Mouse (Mus musculus): ENCODE data around the gene Spryd4. TPM values are rescaled to one million over a fixed set of nuclear protein-coding genes. Genes with fewer than 3 reads are reported as not detected.
"Not testable (repeated sequence)": the region's sequence is repeated elsewhere in the genome, so short reads cannot be mapped to it uniquely, and the experiment has no call there.

Spryd4 gene
- total RNA-seq, 2 experiments from 2014 or later = 1.4 to 6.7 TPM

GRCm38 (mm10) chr10:128192030-128192766, 19.4 kb downstream of the Spryd4 start:
- ATAC-seq (replicated peaks; ENCODE audit: low FRiP score, poor library complexity, severe bottlenecking) = not testable (repeated sequence)

- no peak for ATAC-seq (replicated peaks; ENCODE audit: low FRiP score, poor library complexity, severe bottlenecking)
Measured at GRCm38 (mm10) chr10:128191472-128191871, 20.1 kb downstream of the Spryd4 start.

GRCm38 (mm10) chr10:128188242-128188877, 23.2 kb downstream of the Spryd4 start:
- peak; percentile 72 for ATAC-seq (replicated peaks; ENCODE audit: low FRiP score, poor library complexity, severe bottlenecking)

DNA sequence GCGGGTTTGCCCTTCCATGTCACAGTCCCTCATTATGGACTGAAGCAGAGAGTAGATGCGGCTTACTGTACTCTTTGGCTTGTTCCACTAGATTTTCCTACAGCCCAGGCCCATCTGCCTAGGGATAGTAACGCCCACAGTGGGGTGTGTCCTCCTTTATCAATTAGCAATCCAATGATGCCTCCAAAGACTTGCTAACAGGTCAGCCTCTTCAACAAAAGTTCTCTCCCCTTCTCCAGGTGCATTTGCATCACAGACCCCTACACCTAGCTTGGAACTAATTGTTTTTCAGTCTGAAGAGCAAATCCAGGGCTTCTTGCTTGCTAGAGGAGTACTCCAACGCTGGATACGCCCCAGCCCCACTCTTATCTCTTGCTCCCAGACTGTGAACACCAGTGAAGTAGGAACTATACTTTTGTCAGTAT, 24.4 kb downstream of the Spryd4 start:
- peak; percentile 85 for ATAC-seq (replicated peaks; ENCODE audit: low FRiP score, poor library complexity, severe bottlenecking)

GRCm38 (mm10) chr10:128185959-128186358, 25.6 kb downstream of the Spryd4 start:
- ATAC-seq (replicated peaks; ENCODE audit: low FRiP score, poor library complexity, severe bottlenecking) = peak; percentile 75

GRCm38 (mm10) chr10:128185277-128185940, 26.2 kb downstream of the Spryd4 start:
- no peak for ATAC-seq (replicated peaks; ENCODE audit: low FRiP score, poor library complexity, severe bottlenecking)

GRCm38 (mm10) chr10:128184296-128184695, 27.3 kb downstream of the Spryd4 start:
- ATAC-seq (replicated peaks; ENCODE audit: low FRiP score, poor library complexity, severe bottlenecking) = no peak

DNA sequence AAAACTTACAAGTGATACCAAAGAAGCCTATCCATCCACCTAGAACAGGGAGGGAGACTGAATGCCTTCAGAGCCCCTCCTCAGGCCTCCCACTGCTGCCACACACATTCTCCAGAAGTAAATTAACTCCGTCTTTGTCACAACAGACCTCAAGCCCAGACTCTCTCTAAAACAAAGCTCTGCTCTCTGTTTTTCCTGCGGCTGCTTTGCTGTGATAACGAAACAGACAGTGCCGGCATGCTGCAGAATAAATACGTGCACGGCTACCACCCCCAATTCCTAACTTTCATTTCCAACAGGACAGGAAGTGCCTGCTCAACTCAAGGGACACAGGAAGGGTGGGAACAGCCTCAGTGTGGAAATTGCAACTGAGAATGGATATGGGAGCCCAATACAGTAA, 31.6 kb downstream of the Spryd4 start, which contains the start of gene Rbms2:
TSS of gene Rbms2 (minus strand) at position 309 of the 400 bp plus-strand sequence.
- no peak for ATAC-seq (replicated peaks; ENCODE audit: low FRiP score, poor library complexity, severe bottlenecking)

DNA sequence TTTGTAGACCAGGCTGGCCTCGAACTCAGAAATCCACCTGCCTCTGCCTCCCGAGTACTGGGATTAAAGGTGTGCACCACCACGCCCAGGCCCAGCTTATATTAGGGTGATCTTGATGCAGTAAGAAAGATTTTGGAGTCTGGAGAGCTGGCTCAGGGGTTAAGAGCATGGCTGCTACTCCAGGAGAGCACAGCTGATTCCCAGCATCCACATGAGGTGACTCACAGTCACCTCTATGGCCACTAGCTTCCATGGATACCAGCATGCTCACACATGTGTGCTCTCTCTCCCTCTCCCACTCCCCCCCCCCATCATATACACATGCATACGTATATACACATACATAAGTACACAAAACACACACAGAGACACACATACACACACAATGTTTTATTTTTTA, 34.3 kb downstream of the Spryd4 start:
- ATAC-seq (replicated peaks; ENCODE audit: low FRiP score, poor library complexity, severe bottlenecking) = no peak

- ATAC-seq (replicated peaks; ENCODE audit: low FRiP score, poor library complexity, severe bottlenecking) = peak; percentile 75
Measured at GRCm38 (mm10) chr10:128175996-128176755, 35.4 kb downstream of the Spryd4 start.

GRCm38 (mm10) chr10:128175302-128175701, 36.3 kb downstream of the Spryd4 start:
- ATAC-seq (replicated peaks; ENCODE audit: low FRiP score, poor library complexity, severe bottlenecking) = no peak

- not testable (repeated sequence) for ATAC-seq (replicated peaks; ENCODE audit: low FRiP score, poor library complexity, severe bottlenecking)
Measured at GRCm38 (mm10) chr10:128171348-128171747, 40.3 kb downstream of the Spryd4 start.

- ATAC-seq (replicated peaks; ENCODE audit: low FRiP score, poor library complexity, severe bottlenecking) = no peak
Measured at GRCm38 (mm10) chr10:128167091-128167490, 44.5 kb downstream of the Spryd4 start.

- not testable (repeated sequence) for ATAC-seq (replicated peaks; ENCODE audit: low FRiP score, poor library complexity, severe bottlenecking)
Measured at GRCm38 (mm10) chr10:128165726-128166125, 45.9 kb downstream of the Spryd4 start.

Other genes with a start within 250 kb of the Spryd4 start
- not detected in 2 replicates for gene Hsd17b6, start 204.2 kb downstream of the Spryd4 start, total RNA-seq (2015; ENCODE audit: low replicate concordance)
- gene Hsd17b6, start 204.2 kb downstream of the Spryd4 start, total RNA-seq (2017; ENCODE audit: low replicate concordance) = not detected in 2 replicates
- gene Prim1, start 196.6 kb downstream of the Spryd4 start, total RNA-seq (2015; ENCODE audit: low replicate concordance) = 37.6 and 56.5 TPM in 2 replicates
- 44.7 and 56.1 TPM in 2 replicates for gene Prim1, start 196.6 kb downstream of the Spryd4 start, total RNA-seq (2017; ENCODE audit: low replicate concordance)
- gene Naca, start 176.2 kb downstream of the Spryd4 start, total RNA-seq (2015; ENCODE audit: low replicate concordance) = 219 and 262 TPM in 2 replicates
- 350 and 361 TPM in 2 replicates for gene Naca, start 176.2 kb downstream of the Spryd4 start, total RNA-seq (2017; ENCODE audit: low replicate concordance)
- 44.0 and 46.6 TPM in 2 replicates for gene Ptges3, start 152.9 kb downstream of the Spryd4 start, total RNA-seq (2015; ENCODE audit: low replicate concordance)
- 65.1 and 65.8 TPM in 2 replicates for gene Ptges3, start 152.9 kb downstream of the Spryd4 start, total RNA-seq (2017; ENCODE audit: low replicate concordance)
- gene Atp5b, start 128.5 kb downstream of the Spryd4 start, total RNA-seq (2015; ENCODE audit: low replicate concordance) = 477 and 544 TPM in 2 replicates
- gene Atp5b, start 128.5 kb downstream of the Spryd4 start, total RNA-seq (2017; ENCODE audit: low replicate concordance) = 410 and 537 TPM in 2 replicates
- gene Baz2a, start 120.2 kb downstream of the Spryd4 start, total RNA-seq (2015; ENCODE audit: low replicate concordance) = 80.3 and 86.5 TPM in 2 replicates
- gene Baz2a, start 120.2 kb downstream of the Spryd4 start, total RNA-seq (2017; ENCODE audit: low replicate concordance) = 71.0 and 73.5 TPM in 2 replicates
- 1.9 and 5.0 TPM in 2 replicates for gene Rbms2, start 31.5 kb downstream of the Spryd4 start, total RNA-seq (2015; ENCODE audit: low replicate concordance)
- 0.51 and 6.8 TPM in 2 replicates for gene Rbms2, start 31.5 kb downstream of the Spryd4 start, total RNA-seq (2017; ENCODE audit: low replicate concordance)
- 3.8 TPM in 2 replicates for gene Gls2, start 17.4 kb downstream of the Spryd4 start, total RNA-seq (2015; ENCODE audit: low replicate concordance)
- gene Gls2, start 17.4 kb downstream of the Spryd4 start, total RNA-seq (2017; ENCODE audit: low replicate concordance) = 0.60 and 0.84 TPM in 2 replicates
- gene Mip, start 14.0 kb upstream of the Spryd4 start, total RNA-seq (2015; ENCODE audit: low replicate concordance) = not detected in 2 replicates
- 0.84 and 0.85 TPM in 2 replicates for gene Mip, start 14.0 kb upstream of the Spryd4 start, total RNA-seq (2017; ENCODE audit: low replicate concordance)
- 4.0 and 6.3 TPM in 2 replicates for gene Timeless, start 20.3 kb upstream of the Spryd4 start, total RNA-seq (2015; ENCODE audit: low replicate concordance)
- gene Timeless, start 20.3 kb upstream of the Spryd4 start, total RNA-seq (2017; ENCODE audit: low replicate concordance) = 39.4 and 44.5 TPM in 2 replicates
- gene Apon, start 42.3 kb upstream of the Spryd4 start, total RNA-seq (2015; ENCODE audit: low replicate concordance) = 1.7 TPM in 1 of 2 replicates, not detected in the other
- 1.5 TPM in 1 of 2 replicates, not detected in the other for gene Apon, start 42.3 kb upstream of the Spryd4 start, total RNA-seq (2017; ENCODE audit: low replicate concordance)
- not detected in 2 replicates for gene Apof, start 56.9 kb upstream of the Spryd4 start, total RNA-seq (2015; ENCODE audit: low replicate concordance)
- not detected in 2 replicates for gene Apof, start 56.9 kb upstream of the Spryd4 start, total RNA-seq (2017; ENCODE audit: low replicate concordance)
- gene Stat2, start 58.8 kb upstream of the Spryd4 start, total RNA-seq (2015; ENCODE audit: low replicate concordance) = 14.8 and 25.1 TPM in 2 replicates
- 16.0 and 25.2 TPM in 2 replicates for gene Stat2, start 58.8 kb upstream of the Spryd4 start, total RNA-seq (2017; ENCODE audit: low replicate concordance)
- not detected in 2 replicates for gene Il23a, start 86.9 kb upstream of the Spryd4 start, total RNA-seq (2015; ENCODE audit: low replicate concordance)
- not detected in 2 replicates for gene Il23a, start 86.9 kb upstream of the Spryd4 start, total RNA-seq (2017; ENCODE audit: low replicate concordance)
- gene Pan2, start 91.5 kb upstream of the Spryd4 start, total RNA-seq (2015; ENCODE audit: low replicate concordance) = 7.9 and 8.8 TPM in 2 replicates
- 7.5 and 8.9 TPM in 2 replicates for gene Pan2, start 91.5 kb upstream of the Spryd4 start, total RNA-seq (2017; ENCODE audit: low replicate concordance)
- 30.7 and 48.6 TPM in 2 replicates for gene Cnpy2, start 110.7 kb upstream of the Spryd4 start, total RNA-seq (2015; ENCODE audit: low replicate concordance)
- 15.5 and 38.3 TPM in 2 replicates for gene Cnpy2, start 110.7 kb upstream of the Spryd4 start, total RNA-seq (2017; ENCODE audit: low replicate concordance)
- 60.5 and 67.5 TPM in 2 replicates for gene Cs, start 125.9 kb upstream of the Spryd4 start, total RNA-seq (2015; ENCODE audit: low replicate concordance)
- 26.2 and 30.6 TPM in 2 replicates for gene Cs, start 125.9 kb upstream of the Spryd4 start, total RNA-seq (2017; ENCODE audit: low replicate concordance)
- 1.9 and 5.6 TPM in 2 replicates for gene Coq10a, start 157.2 kb upstream of the Spryd4 start, total RNA-seq (2015; ENCODE audit: low replicate concordance)
- 2.8 and 3.2 TPM in 2 replicates for gene Coq10a, start 157.2 kb upstream of the Spryd4 start, total RNA-seq (2017; ENCODE audit: low replicate concordance)
- gene Ankrd52, start 165.3 kb upstream of the Spryd4 start, total RNA-seq (2015; ENCODE audit: low replicate concordance) = 7.7 and 30.0 TPM in 2 replicates
- 2.9 and 3.5 TPM in 2 replicates for gene Ankrd52, start 165.3 kb upstream of the Spryd4 start, total RNA-seq (2017; ENCODE audit: low replicate concordance)
- not detected in 2 replicates for gene Slc39a5, start 189.4 kb upstream of the Spryd4 start, total RNA-seq (2015; ENCODE audit: low replicate concordance)
- not detected in 2 replicates for gene Slc39a5, start 189.4 kb upstream of the Spryd4 start, total RNA-seq (2017; ENCODE audit: low replicate concordance)
- gene Nabp2, start 199.7 kb upstream of the Spryd4 start, total RNA-seq (2015; ENCODE audit: low replicate concordance) = 11.1 and 20.1 TPM in 2 replicates
- 7.4 and 15.2 TPM in 2 replicates for gene Nabp2, start 199.7 kb upstream of the Spryd4 start, total RNA-seq (2017; ENCODE audit: low replicate concordance)
- 2.9 and 4.6 TPM in 2 replicates for gene Rnf41, start 199.8 kb upstream of the Spryd4 start, total RNA-seq (2015; ENCODE audit: low replicate concordance)
- gene Rnf41, start 199.8 kb upstream of the Spryd4 start, total RNA-seq (2017; ENCODE audit: low replicate concordance) = 2.9 and 3.3 TPM in 2 replicates
- gene Smarcc2, start 247.4 kb upstream of the Spryd4 start, total RNA-seq (2015; ENCODE audit: low replicate concordance) = 22.1 and 31.6 TPM in 2 replicates
- 29.0 and 34.7 TPM in 2 replicates for gene Smarcc2, start 247.4 kb upstream of the Spryd4 start, total RNA-seq (2017; ENCODE audit: low replicate concordance)

Data from erythroblast, adult 5-6 weeks (primary cell).